Mouse (Mus musculus): ENCODE results near the gene Adgrg3.

DNA sequence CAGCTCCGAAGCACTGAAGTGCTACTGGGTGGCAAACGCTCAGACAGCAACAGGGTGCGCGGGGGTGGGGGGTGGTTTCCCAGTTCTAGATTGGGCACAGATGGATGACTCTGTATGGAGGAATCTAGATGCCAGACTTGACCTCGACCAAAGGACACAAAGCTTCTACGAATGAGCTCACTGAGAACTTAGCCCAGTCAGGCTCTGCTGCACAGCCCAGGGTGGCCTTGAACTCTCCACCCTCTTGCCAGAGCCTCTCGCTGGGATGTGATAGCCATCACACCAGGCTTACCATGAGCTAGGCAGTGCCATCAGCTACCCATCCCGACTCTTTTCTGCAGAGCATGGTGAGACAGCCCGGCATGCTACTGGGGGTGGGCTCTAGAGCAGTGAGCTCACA is 43.7 kb upstream of the Adgrg3 start:
- TF ChIP-seq POLR2A (IDR thresholded peaks at IDR 0.05; ENCODE audit: insufficient read depth, low read length) = no peak
- no peak for TF ChIP-seq CTCF (IDR thresholded peaks at IDR 0.05; ENCODE audit: low read depth, low read length)
- TF ChIP-seq EP300 (IDR thresholded peaks at IDR 0.05; ENCODE audit: insufficient read depth, low read depth, low read length) = no peak
